Mouse (Mus musculus) right cerebral cortex, postnatal 10 days (tissue): ENCODE measurements around the gene Irx2.

ENCODE experiments used
- DNase-seq, 2 experiments: peaks; one replicate each; pipeline ENCODE4 v3.0.0; 2021; ENCODE audit warnings: low spot score in 2 of 2

The Irx2 gene

GRCm38 (mm10) chr13:72628462-72628916 lies at the start of gene Irx2:
TSS of gene Irx2 (plus strand) at chr13:72628820.
- peak in 1 of 2 experiments; percentile 34 for DNase-seq

DNA sequence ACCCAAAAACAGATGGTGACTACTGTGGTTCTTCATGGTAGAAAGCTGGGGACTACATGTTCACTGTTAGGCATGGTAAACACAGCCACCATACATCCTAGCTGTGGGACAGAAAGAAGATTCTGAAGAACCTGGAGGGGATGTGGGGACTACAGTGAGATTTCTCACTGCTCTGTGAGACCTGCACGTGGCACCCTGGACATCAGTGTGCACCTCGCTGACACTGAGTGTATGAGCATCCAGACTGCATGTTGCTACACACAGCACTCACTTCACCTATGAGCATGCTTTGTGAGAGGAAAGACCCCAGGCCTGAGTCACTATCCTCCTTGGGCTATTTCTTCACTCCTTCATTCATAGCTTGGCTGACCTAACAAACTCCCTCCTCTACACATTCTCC lies 47.3 kb upstream of the Irx2 start:
- no peak for DNase-seq

DNA sequence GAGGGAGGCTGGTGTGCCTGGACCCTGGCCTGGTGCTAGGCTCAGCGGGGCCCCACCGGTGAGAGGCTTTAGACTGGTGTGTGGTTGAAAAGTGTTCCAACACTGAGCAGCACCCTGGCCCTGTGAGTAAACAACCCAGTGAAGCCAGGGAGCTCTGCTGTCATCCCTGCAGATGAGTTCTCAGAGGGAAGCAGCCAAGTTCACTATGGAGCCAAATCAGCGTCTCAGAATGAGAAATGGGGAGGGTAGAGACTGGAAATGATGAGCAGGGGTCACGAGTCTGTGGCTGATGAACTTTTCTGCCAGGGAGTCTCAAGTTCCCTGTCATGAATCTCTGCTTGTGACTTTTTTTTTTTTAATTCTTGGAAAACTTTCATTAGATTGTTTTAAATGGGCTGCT lies 36.1 kb upstream of the Irx2 start:
- DNase-seq, result no peak

GRCm38 (mm10) chr13:72593310-72593709 lies 35.3 kb upstream of the Irx2 start:
- DNase-seq, result no peak

GRCm38 (mm10) chr13:72593710-72594111 lies 34.9 kb upstream of the Irx2 start:
- DNase-seq, result no peak

- no peak for DNase-seq
These were observed 29.4 kb upstream of the Irx2 start for GRCm38 (mm10) chr13:72599254-72599653.

- no peak for DNase-seq
These were observed 19.9 kb upstream of the Irx2 start for GRCm38 (mm10) chr13:72608706-72609105.

GRCm38 (mm10) chr13:72610277-72610676 lies 18.3 kb upstream of the Irx2 start:
- no peak for DNase-seq

DNA sequence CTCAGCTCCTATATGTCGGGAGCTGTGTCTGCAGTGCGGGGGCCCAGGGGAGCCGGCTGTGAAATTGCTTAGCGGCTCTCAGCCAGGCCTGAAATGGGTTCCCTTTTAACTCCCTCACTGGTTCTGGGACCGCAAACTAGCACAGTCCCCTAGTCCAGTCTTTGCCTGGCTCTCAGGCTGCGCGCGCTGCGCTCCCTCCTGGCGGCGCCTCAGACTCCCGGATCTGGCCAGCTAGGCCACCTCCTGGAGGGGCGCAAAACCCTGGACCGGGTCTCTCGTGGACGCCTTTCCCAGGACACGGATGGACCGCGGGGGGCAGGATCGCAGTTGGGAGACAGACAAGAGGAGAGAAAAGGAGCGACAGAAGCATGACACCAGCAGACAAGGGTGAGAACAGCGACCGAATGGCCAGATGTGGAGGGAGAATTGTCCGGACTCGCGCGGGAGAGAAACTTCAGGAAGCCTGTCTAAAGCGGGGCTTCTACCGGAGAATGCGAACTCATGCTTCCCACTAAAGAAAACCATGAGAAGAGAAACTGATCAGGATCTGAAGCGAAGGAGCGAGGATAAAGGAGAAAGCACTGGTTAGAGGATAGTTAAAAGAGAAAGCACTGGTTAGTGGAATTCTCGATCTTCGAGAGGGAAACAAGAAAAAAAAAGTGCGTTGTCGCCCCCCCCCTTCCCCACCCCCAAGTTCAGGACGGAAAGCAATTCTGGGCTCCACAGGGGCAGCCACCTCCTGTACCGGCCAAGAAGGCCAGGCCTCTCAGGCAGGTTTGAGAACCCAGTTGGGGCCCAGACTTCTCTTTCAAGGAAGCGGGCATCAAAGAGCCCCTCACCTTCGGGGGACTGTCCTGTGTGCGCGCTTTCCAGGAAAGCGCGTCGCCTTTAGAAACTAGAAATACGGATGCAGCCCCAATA lies 4.4 kb upstream of the Irx2 start:
- DNase-seq, result no peak

- no peak for DNase-seq
These were observed 3.8 kb upstream of the Irx2 start for GRCm38 (mm10) chr13:72624847-72625170.

GRCm38 (mm10) chr13:72625236-72625950 lies 3.2 kb upstream of the Irx2 start:
- no peak for DNase-seq

DNA sequence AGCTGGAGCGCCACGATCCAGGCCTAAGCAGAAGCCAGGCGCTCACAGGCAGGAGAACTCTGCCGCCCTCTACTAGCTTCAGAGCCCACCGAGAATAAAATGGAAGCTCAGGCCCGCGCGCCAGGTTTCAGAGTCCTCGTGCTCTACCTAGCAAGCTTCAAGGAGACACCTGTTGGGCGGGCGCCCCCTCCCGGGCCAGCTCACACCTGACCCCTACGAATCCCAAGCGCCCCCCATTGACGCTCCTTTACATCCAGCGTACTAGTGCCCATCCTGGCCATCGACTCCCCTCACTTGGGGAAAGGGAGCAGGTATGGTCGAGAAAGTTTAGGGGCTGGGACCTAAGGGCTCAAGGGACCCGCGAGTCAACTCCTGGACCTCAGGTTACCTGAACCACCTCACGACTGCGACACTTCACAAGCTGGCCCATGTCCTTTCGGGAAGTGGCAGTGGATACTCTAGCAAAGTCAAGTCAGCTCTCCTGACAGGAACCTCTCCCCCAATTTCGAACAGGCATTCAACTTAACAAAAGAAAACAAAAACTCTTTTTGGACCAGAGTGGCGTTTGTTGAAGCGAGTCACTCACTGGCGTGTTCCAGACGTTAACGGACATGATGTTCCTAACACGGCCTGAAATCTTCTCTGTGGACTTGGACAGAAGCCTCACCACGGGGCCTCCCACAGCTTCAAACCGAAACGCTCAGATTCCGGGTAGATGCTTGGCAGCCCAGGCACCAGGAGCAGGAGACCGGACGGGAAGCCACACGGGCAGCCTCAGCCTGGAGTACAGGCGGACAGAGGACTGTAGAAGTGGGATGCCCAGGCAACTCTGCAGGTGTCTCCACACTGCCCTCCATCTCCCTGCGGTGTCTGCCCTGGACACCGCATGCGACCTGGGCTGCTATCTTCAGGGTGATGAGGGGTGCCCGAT lies 964 bp upstream of the Irx2 start:
- no peak for DNase-seq

GRCm38 (mm10) chr13:72628935-72629631 lies 463 bp downstream of the Irx2 start:
- no peak for DNase-seq

DNA sequence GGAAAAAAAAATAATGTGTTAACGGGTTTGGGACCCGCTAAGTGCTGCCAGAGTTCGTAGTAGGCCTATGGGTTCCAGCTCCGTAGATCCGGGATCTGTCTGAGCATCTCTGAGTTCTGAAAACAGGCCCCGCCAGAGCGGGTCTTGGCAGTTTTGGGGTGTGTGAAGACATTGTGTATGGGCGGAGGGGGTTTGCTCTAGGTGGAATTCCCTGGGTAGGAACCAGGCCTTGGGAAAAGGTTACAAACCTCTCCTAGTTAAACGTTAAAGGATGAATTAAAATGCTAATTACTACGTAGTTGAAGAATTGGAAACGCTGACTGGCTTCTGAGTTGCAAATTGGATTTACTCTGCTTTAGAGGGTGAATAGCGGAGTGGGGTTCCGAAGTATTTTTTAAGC lies 1.2 kb downstream of the Irx2 start:
- DNase-seq, result no peak

DNA sequence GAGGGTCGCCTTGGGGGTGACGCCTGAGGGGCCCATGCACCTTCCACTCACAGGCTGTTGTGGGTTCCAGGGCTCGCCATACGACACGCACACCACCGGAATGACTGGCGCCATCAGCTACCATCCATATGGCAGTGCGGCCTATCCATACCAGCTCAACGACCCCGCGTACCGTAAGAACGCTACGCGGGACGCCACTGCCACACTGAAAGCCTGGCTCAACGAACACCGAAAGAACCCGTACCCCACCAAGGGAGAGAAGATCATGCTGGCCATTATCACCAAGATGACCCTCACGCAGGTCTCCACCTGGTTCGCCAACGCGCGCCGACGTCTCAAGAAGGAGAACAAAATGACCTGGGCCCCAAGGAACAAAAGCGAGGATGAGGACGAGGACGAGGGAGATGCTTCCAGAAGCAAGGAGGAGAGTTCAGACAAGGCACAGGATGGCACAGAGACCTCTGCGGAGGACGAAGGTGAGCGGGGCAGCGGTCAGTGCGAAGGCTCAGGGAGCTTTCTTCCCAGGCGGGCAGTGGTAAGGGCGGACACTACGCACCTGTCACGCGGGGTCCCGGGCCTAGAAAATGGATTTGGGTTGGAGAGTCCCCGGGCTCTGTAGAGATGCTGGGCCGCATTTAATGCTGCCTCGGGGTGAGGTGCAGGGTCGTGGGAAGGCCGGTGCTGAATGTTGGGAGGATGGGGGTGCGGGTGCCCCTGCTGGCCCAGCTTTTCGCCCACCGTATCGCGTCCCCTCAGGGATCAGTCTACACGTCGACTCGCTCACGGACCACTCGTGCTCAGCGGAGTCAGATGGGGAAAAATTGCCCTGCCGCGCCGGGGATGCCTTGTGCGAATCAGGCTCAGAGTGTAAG lies 2.1 kb downstream of the Irx2 start:
- DNase-seq, result no peak

DNA sequence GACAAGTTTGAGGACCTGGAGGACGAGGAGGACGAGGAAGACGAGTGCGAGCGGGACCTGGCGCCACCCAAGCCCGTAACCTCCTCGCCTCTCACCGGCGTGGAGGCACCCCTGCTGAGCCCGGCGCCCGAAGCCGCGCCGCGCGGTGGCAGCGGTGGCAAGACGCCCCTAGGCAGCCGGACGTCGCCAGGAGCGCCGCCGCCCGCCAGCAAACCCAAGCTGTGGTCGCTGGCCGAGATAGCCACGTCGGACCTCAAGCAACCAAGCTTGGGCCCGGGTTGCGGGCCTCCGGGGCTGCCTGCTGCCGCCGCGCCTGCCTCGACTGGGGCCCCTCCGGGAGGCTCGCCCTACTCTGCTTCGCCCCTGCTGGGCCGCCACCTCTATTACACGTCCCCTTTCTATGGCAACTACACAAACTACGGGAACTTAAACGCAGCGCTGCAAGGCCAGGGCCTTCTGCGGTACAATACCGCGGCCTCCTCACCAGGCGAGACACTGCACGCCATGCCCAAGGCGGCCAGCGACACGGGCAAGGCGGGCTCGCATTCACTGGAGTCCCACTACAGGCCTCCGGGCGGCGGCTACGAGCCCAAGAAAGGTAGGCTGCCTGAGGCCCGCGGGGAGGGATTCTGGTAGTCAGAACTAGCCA lies 2.9 kb downstream of the Irx2 start:
- no peak for DNase-seq

DNA sequence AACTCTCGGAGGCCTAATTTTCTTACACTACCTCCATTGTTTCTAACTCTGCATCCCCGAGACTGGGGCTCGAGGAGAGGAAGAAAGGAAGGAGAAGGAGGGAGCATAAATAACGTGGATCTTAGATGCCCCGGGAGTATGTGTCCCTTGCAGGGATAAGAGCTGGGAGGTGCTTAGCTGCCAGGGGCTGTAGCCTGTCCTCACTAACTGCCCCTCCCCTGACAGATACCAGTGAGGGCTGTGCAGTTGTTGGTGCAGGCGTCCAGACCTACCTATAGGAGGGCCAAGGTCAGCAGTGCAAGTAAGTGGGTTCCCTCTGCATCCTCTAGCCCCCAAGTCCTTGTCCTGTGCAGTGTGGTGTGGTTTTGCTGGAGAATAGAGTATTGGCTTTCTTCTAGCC lies 3.7 kb downstream of the Irx2 start:
- DNase-seq, result no peak

GRCm38 (mm10) chr13:72633097-72633496 lies 4.5 kb downstream of the Irx2 start:
- DNase-seq, result no peak

- no peak for DNase-seq
These were observed 6.2 kb downstream of the Irx2 start for GRCm38 (mm10) chr13:72634752-72635315.
